Mouse (Mus musculus) liver, embryonic 11.5 days (tissue): Measurements from ENCODE around the gene Sppl3. TPM values are rescaled to one million over a fixed set of nuclear protein-coding genes. Genes with fewer than 3 reads are reported as not detected.

Experiments
- ATAC-seq: fragments of 200-750 bp; cut with Nextera tagmentation; replicated peaks from 2 replicates; pipeline ENCODE4 v1.8.0; 2017; ENCODE audit warnings: moderate number of reproducible peaks, mild to moderate bottlenecking, moderate TSS enrichment, moderate library complexity; ENCODE audit not compliant: low FRiP score
- DNase-seq: peaks from one replicate; pipeline ENCODE4 v3.0.0-alpha.2; 2017; ENCODE audit warnings: low spot score
- H3K27ac ChIP-seq: fragments of 300-500 bp; sonication (generic); 2 replicates; pipeline ENCODE4 v1.5.1; 2014; ENCODE audit warnings: mild to moderate bottlenecking, low read depth, low read length, control low read depth
- H3K27me3 ChIP-seq: fragments of 300-500 bp; sonication (generic); replicated peaks from 2 replicates; pipeline ENCODE4 v1.6.1; 2014; ENCODE audit warnings: low read length, mixed read lengths; ENCODE audit not compliant: control insufficient read depth, insufficient read depth
- H3K36me3 ChIP-seq: fragments of 300-500 bp; sonication (generic); 2 replicates; pipeline ENCODE4 v1.6.1; 2014; ENCODE audit warnings: mild to moderate bottlenecking, low read length, moderate library complexity, mixed read lengths; ENCODE audit not compliant: control insufficient read depth, insufficient read depth
- H3K4me1 ChIP-seq: fragments of 300-500 bp; sonication (generic); replicated peaks from 2 replicates; pipeline ENCODE4 v1.6.1; 2014; ENCODE audit warnings: low read length, mixed read lengths; ENCODE audit not compliant: control insufficient read depth, insufficient read depth
- H3K4me2 ChIP-seq: fragments of 300-500 bp; sonication (generic); 2 replicates; pipeline ENCODE4 v1.6.1; 2014; ENCODE audit warnings: mild to moderate bottlenecking, control low read depth, moderate library complexity
- H3K4me3 ChIP-seq: fragments of 300-500 bp; sonication (generic); 2 replicates; pipeline ENCODE4 v1.5.1; 2014; ENCODE audit warnings: low read depth, low read length, control low read depth
- H3K9ac ChIP-seq: fragments of 300-500 bp; sonication (generic); 2 replicates; pipeline ENCODE4 v1.6.1; 2014; ENCODE audit warnings: low read depth, low read length, control low read depth
- H3K9me3 ChIP-seq: fragments of 300-500 bp; sonication (generic); 2 replicates; pipeline ENCODE4 v1.6.1; 2016; ENCODE audit warnings: low read length, inconsistent platforms, mixed read lengths; ENCODE audit not compliant: control insufficient read depth
- WGBS: fragments of 180-500 bp; shearing (Covaris S2); extraction: QIAGEN DNeasy Blood & Tissue Kit; methylation state at CpG from one replicate; pipeline ENCODE4 v1.1.7; 2014; 5-methylcytosine and 5-hydroxymethylcytosine counted together
- polyA plus RNA-seq: library from polyadenylated mRNA; unstranded; fragments of >200 nt; fragmentation: Nextera tagmentation; extraction: Ambion mirVana; gene quantifications from 2 replicates; pipeline ENCODE4 v1.2.1, GENCODE M21; 2014

Gene Sppl3
- polyA plus RNA-seq, 1 experiment from 2014 or later, result 17.6 TPM

DNA sequence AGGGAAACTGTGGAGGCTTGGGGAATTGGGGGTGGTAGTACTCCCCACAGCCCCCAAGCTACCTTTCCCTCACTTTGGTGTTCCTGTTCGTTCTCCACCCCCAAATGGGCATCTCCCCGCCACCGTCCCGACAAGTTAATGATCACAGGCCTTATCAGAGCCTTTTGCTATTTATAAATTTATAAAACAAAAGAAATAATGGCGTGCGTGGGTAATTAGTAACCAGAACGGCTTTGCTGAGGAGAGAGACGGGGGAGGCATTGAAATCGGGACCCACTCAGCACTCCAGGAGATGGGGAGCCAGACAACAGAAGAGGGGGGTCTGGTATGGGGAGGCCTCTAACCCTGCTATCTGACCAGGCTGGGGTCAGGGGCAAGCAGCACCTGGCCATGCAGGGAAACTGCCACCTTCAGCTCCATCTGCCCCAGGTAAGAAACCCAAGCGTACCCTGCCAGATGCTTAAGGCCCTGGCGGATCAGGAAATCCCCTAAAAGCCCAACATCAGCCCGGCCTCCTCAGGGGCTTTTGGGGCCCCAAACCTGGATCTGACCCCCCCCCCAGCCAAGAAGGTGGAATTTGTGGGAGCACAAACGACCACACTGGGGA lies 41.2 kb upstream of the Sppl3 start:
- Histone ChIP-seq H3K4me1 (peaks cover 8% of the 10 kb centered on the region), H3K4me2 (peak overlapping the region; percentile 45), H3K36me3 (no peaks in the 10 kb centered on the region), H3K27me3 (peaks cover 2% of the 10 kb centered on the region; the same call in 1 of the 2 replicates), H3K9ac (0 out of 2 replicates have a peak overlapping the region, but pooled peaks have one; percentile 39), H3K27ac (peak overlapping the region; percentile 8; the same call in 1 of the 2 replicates), H3K9me3 (no peaks in the 10 kb centered on the region), H3K4me3 (peak overlapping the region; percentile 30)
- ATAC-seq, result no peak
- DNase-seq, result no peak
- WGBS, result 59% methylated on average over 13 of the region's 13 CpGs

GRCm38 (mm10) chr5:114970824-114971227 lies 40.1 kb upstream of the Sppl3 start, which contains the start of gene Hnf1a:
Hnf1a (minus strand) TSS chr5:114971094.
- Histone ChIP-seq H3K27me3 (peaks cover 2% of the 10 kb centered on the region; the same call in 1 of the 2 replicates), H3K4me1 (no peaks in the 10 kb centered on the region; the same call in 1 of the 2 replicates), H3K36me3 (no peaks in the 10 kb centered on the region), H3K27ac (peak within 1 kb of the TSS; percentile 8), H3K4me3 (peak within 1 kb of the TSS; percentile 30), H3K4me2 (peak within 1 kb of the TSS; percentile 45), H3K9me3 (no peaks in the 10 kb centered on the region), H3K9ac (peak within 1 kb of the TSS; percentile 39)
- ATAC-seq (peak; percentile 41; the same call in 1 of the 2 replicates), DNase-seq (no peak)
- WGBS, result 71% methylated on average over 17 of the region's 17 CpGs

- Histone ChIP-seq H3K27me3 (peaks cover 2% of the 10 kb centered on the region; the same call in 1 of the 2 replicates), H3K9me3 (no peaks in the 10 kb centered on the region), H3K4me1 (no peaks in the 10 kb centered on the region; the same call in 1 of the 2 replicates), H3K4me3 (no peak overlapping the region), H3K36me3 (no peaks in the 10 kb centered on the region), H3K27ac (no peak overlapping the region), H3K4me2 (no peak overlapping the region), H3K9ac (no peak overlapping the region)
- 80% methylated on average over 9 of the region's 9 CpGs for WGBS
- no peak for ATAC-seq
- DNase-seq, result no peak
Observed at GRCm38 (mm10) chr5:114972201-114972600, 38.7 kb upstream of the Sppl3 start.

- DNase-seq, result no peak
- no peak overlapping the region for H3K9ac ChIP-seq
- no peaks in the 10 kb centered on the region; the same call in 1 of the 2 replicates for H3K4me1 ChIP-seq
- no peaks in the 10 kb centered on the region for H3K36me3 ChIP-seq
- no peak overlapping the region for H3K4me3 ChIP-seq
- no peak for ATAC-seq
- no peak overlapping the region for H3K27ac ChIP-seq
- H3K9me3 ChIP-seq, result no peaks in the 10 kb centered on the region
- H3K4me2 ChIP-seq, result no peak overlapping the region
- no peaks in the 10 kb centered on the region; the same call in 1 of the 2 replicates for H3K27me3 ChIP-seq
- 64% methylated on average over 8 of the region's 8 CpGs for WGBS
Observed at GRCm38 (mm10) chr5:114973131-114973530, 37.8 kb upstream of the Sppl3 start.

DNA sequence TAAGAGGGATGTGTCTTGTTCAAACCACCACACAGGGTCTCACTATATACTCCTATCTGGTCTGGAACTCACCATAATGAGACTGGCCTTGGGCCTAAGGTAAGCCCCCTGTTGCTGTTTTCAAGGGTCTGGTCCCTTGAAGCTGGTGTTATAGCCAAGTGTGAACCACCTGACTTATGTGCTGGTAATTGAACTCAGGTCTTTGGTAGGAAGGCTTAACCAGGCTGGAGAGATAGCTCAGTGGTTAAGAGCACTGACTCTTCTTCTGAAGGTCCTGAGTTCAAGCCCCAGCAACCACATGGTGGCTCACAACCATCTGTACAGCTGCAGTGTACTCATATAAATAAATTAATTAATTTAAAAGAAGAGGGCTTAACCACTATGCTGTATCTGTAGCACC lies 34.0 kb upstream of the Sppl3 start:
- Histone ChIP-seq H3K4me3 (no peak overlapping the region), H3K4me2 (no peak overlapping the region), H3K27ac (no peak overlapping the region), H3K4me1 (peaks cover 16% of the 10 kb centered on the region), H3K9me3 (no peaks in the 10 kb centered on the region), H3K9ac (no peak overlapping the region), H3K36me3 (no peaks in the 10 kb centered on the region), H3K27me3 (no peaks in the 10 kb centered on the region)
- DNase-seq (no peak), ATAC-seq (no peak)

DNA sequence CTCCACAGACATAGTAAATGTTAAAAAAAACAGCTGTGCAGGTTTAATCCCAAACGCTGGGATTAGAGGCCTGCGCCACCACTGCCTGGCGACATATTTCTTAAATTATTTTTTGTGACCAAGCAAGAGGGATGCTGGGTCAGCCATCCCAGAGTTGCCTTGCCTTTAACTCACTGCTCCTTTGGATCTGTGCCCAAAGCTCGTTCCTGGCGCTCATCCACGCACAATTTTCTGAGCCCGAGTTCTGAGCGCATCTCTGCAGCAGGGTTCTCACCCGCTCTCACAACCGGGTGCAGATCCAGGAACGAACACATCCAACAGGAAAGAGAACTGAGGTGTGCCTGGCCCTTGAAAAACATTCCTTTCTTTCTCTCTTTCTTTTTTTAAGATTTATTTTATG lies 32.5 kb upstream of the Sppl3 start:
- no peak for DNase-seq
- WGBS, result 72% methylated on average over 11 of the region's 11 CpGs
- no peak overlapping the region for H3K4me3 ChIP-seq

DNA sequence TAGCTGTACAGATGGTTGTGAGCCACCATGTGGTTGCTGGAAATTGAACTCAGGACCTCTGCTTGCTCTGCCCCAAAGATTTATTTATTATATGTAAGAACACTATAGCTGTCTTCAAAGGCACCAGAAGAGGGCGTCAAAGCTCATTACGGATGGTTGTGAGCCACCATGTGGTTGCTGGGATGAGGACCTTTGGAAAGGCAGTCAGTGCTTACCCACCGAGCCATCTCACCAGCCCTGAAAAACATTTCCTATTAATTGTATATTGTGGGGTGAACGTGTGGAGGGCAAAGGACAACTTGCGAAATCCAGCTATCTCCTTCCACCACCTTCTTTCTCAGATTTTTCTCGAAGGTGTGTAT lies 32.1 kb upstream of the Sppl3 start:
- H3K4me1 ChIP-seq, result peaks cover 16% of the 10 kb centered on the region
- H3K4me2 ChIP-seq, result peak overlapping the region; percentile 99
- H3K27ac ChIP-seq, result peak overlapping the region; percentile 86
- DNase-seq (no peak), ATAC-seq (no peak)
- H3K36me3 ChIP-seq, result no peaks in the 10 kb centered on the region
- H3K9ac ChIP-seq, result peak overlapping the region; percentile 66
- H3K4me3 ChIP-seq, result peak overlapping the region; percentile 51
- H3K27me3 ChIP-seq, result no peaks in the 10 kb centered on the region
- no peaks in the 10 kb centered on the region for H3K9me3 ChIP-seq
- WGBS, result 7% methylated on average over 6 of the region's 6 CpGs

More for the DNA sequence above, 32.5 kb upstream of the Sppl3 start:
- no peaks in the 10 kb centered on the region for H3K9me3 ChIP-seq
- peaks cover 16% of the 10 kb centered on the region for H3K4me1 ChIP-seq
- H3K27me3 ChIP-seq, result no peaks in the 10 kb centered on the region
- H3K9ac ChIP-seq, result no peak overlapping the region
- no peak overlapping the region for H3K27ac ChIP-seq
- ATAC-seq, result no peak
- H3K36me3 ChIP-seq, result no peaks in the 10 kb centered on the region
- no peak overlapping the region for H3K4me2 ChIP-seq

GRCm38 (mm10) chr5:114979250-114980121 lies 31.5 kb upstream of the Sppl3 start:
- whole genome bisulfite sequencing, result 4% methylated on average over 32 of the region's 32 CpGs
- peak overlapping the region; percentile 86 for H3K27ac ChIP-seq
- H3K4me3 ChIP-seq, result peak overlapping the region; percentile 51
- no peaks in the 10 kb centered on the region for H3K27me3 ChIP-seq
- H3K4me1 ChIP-seq, result peaks cover 18% of the 10 kb centered on the region
- H3K9ac ChIP-seq, result peak overlapping the region; percentile 66
- H3K9me3 ChIP-seq, result no peaks in the 10 kb centered on the region
- peak; percentile 75 for DNase-seq
- peak; percentile 87 for ATAC-seq
- H3K4me2 ChIP-seq, result peak overlapping the region; percentile 99
- no peaks in the 10 kb centered on the region for H3K36me3 ChIP-seq
